Comparison of ENCODE assay signal across 9 mouse cellular contexts in genomic region chr7:144468741-144469140, GRCm38 (mm10). TPM values are rescaled to one million over a fixed set of nuclear protein-coding genes. Genes with fewer than 3 reads are reported as not detected.
A peak's percentile ranks its signal among the peaks of the same experiment; 100 is the strongest.
DNase-seq lines count a peak whose midpoint lies in the region; ATAC-seq lines count a peak whose summit lies in the region.
"Had no signal": no experiment of that assay in that cellular context is flagged by ENCODE, and none has a peak within 500 bp of the region (broad histone marks: within the 10 kb centered on the region; RNA-seq: fewer than 3 reads in every experiment).

No protein-coding gene starts in this region.

- H3K9ac ChIP-seq in lung, embryonic 16.5 days (ENCODE audit: low read length): peak overlapping the region; percentile 97
- no peak overlapping the region for H3K9ac ChIP-seq in stomach, embryonic 14.5 days (replicated peaks; ENCODE audit: low read depth, low read length)

- no peaks in the 10 kb centered on the region for H3K27me3 ChIP-seq in heart, embryonic 10.5 days (ENCODE audit: insufficient read depth, poor library complexity, severe bottlenecking)
- H3K27me3 ChIP-seq in lung, embryonic 16.5 days (ENCODE audit: control insufficient read depth, insufficient read depth, low read depth, low read length): no peaks in the 10 kb centered on the region
- no peaks in the 10 kb centered on the region for H3K27me3 ChIP-seq in limb, embryonic 10.5 days (ENCODE audit: low read depth, poor library complexity, severe bottlenecking)
- no peaks in the 10 kb centered on the region for H3K27me3 ChIP-seq in stomach, embryonic 14.5 days (ENCODE audit: control insufficient read depth, insufficient read depth, low read length)

- peak overlapping the region; percentile 88 for H3K4me3 ChIP-seq in heart, embryonic 10.5 days
- peak overlapping the region; percentile 88; the same call in 1 of the 2 replicates for H3K4me3 ChIP-seq in lung, embryonic 16.5 days (ENCODE audit: low read length)
- H3K4me3 ChIP-seq in limb, embryonic 10.5 days: peak overlapping the region; percentile 83
- H3K4me3 ChIP-seq in stomach, embryonic 14.5 days (ENCODE audit: low read depth, low read length): no peak overlapping the region

- H3K4me2 ChIP-seq in lung, embryonic 16.5 days (ENCODE audit: low read depth, low read length): peak overlapping the region; percentile 74
- H3K4me2 ChIP-seq in stomach, embryonic 14.5 days (replicated peaks; ENCODE audit: low read depth, low read length): peak overlapping the region; percentile 17; the same call in 1 of the 2 replicates

- WGBS in heart, embryonic 10.5 days: 82% methylated on average over 5 of the region's 5 CpGs
- 77% methylated on average over 5 of the region's 5 CpGs for WGBS in lung, embryonic 16.5 days
- 80% methylated on average over 5 of the region's 5 CpGs for WGBS in limb, embryonic 10.5 days
- 77% methylated on average over 5 of the region's 5 CpGs for WGBS in stomach, embryonic 14.5 days

- peak overlapping the region; percentile 92; the same call in 1 of the 2 replicates for H3K27ac ChIP-seq in heart, embryonic 10.5 days
- H3K27ac ChIP-seq in lung, embryonic 16.5 days (ENCODE audit: low read length): peak overlapping the region; percentile 86; the same call in 1 of the 2 replicates
- H3K27ac ChIP-seq in limb, embryonic 10.5 days: peak overlapping the region; percentile 89; the same call in 1 of the 2 replicates
- peak overlapping the region; percentile 16; the same call in 1 of the 2 replicates for H3K27ac ChIP-seq in stomach, embryonic 14.5 days (ENCODE audit: low read length)

- no peaks in the 10 kb centered on the region for H3K9me3 ChIP-seq in heart, embryonic 10.5 days
- H3K9me3 ChIP-seq in lung, embryonic 16.5 days (ENCODE audit: control insufficient read depth, low read length): no peaks in the 10 kb centered on the region
- no peaks in the 10 kb centered on the region for H3K9me3 ChIP-seq in limb, embryonic 10.5 days (replicated peaks)
- H3K9me3 ChIP-seq in stomach, embryonic 14.5 days (ENCODE audit: control insufficient read depth, low read depth, low read length): no peaks in the 10 kb centered on the region

- DNase-seq in heart, embryonic 10.5 days (ENCODE audit: low spot score): no peak
- DNase-seq in heart, postnatal 14 days: no peak
- no peak for DNase-seq in lung, postnatal 25 days (ENCODE audit: low spot score)
- no peak for DNase-seq in limb, embryonic 10.5 days (ENCODE audit: low spot score)
- DNase-seq in retina, postnatal 1 day: no peak
- no peak for DNase-seq in layer of hippocampus, adult 9-10 months (ENCODE audit: low spot score)
- DNase-seq: spleen, adult 18-20 months had no signal

- H3K36me3 ChIP-seq in heart, embryonic 10.5 days: peaks cover 29% of the 10 kb centered on the region
- H3K36me3 ChIP-seq in lung, embryonic 16.5 days (ENCODE audit: control insufficient read depth, insufficient read depth, low read length): peaks cover 15% of the 10 kb centered on the region
- peaks cover 40% of the 10 kb centered on the region for H3K36me3 ChIP-seq in limb, embryonic 10.5 days
- peaks cover 15% of the 10 kb centered on the region for H3K36me3 ChIP-seq in stomach, embryonic 14.5 days (ENCODE audit: control insufficient read depth, insufficient read depth, low read length)

- intact Hi-C loops in heart, postnatal 14 days (cut with DNase I): loop anchor here (10.0 kb wide), 1 partner anchor 426 kb away; the partner anchor contains the start of gene Fgf15

- ATAC-seq in lung, embryonic 16.5 days (ENCODE audit: low read depth): no peak
- no peak for ATAC-seq in stomach, embryonic 14.5 days (ENCODE audit: insufficient number of reproducible peaks, insufficient read depth, low FRiP score, low read depth)

- H3K4me1 ChIP-seq in heart, embryonic 10.5 days: peaks cover 32% of the 10 kb centered on the region
- H3K4me1 ChIP-seq in lung, embryonic 16.5 days (replicated peaks; ENCODE audit: control insufficient read depth, insufficient read depth, low read length): peaks cover 14% of the 10 kb centered on the region
- H3K4me1 ChIP-seq in limb, embryonic 10.5 days: peaks cover 25% of the 10 kb centered on the region
- peaks cover 8% of the 10 kb centered on the region; the same call in 1 of the 2 replicates for H3K4me1 ChIP-seq in stomach, embryonic 14.5 days (ENCODE audit: control insufficient read depth, insufficient read depth, low read length)

RNA-seq across cellular contexts. Expression of gene Cttn, which starts 2.1 kb away (rescaled TPM):
- 168 and 174 TPM in 2 replicates for polyA plus RNA-seq in heart, embryonic 10.5 days (2016; fragmentation: Nextera tagmentation; extraction: Ambion mirVana)
- 10 to 100 TPM; 46.5 to 47.0 TPM for total RNA-seq in heart, postnatal 14 days (2021)
- polyA plus RNA-seq in lung, embryonic 16.5 days (2015; fragmentation: Nextera tagmentation; extraction: Ambion mirVana): 177 and 178 TPM in 2 replicates
- polyA plus RNA-seq in limb, embryonic 10.5 days (2016; fragmentation: Nextera tagmentation; extraction: Ambion mirVana): 185 and 209 TPM in 2 replicates
- polyA plus RNA-seq in stomach, embryonic 14.5 days (2014; fragmentation: Nextera tagmentation; extraction: Ambion mirVana): 177 and 180 TPM in 2 replicates

Comparison
In these comparisons a context has a peak if more than half of its experiments do, and no peak if none do; other contexts are left out.
1. H3K27ac ChIP-seq: peak in every context shown above with its lines; median percentile 92 in heart, embryonic 10.5 days; 89 in limb, embryonic 10.5 days; 86 in lung, embryonic 16.5 days; 16 in stomach, embryonic 14.5 days.